Mouse (Mus musculus): ENCODE data around the gene Cyp2s1. TPM values are rescaled to one million over a fixed set of nuclear protein-coding genes. Genes with fewer than 3 reads are reported as not detected.

Gene Cyp2s1
- total and polyA plus RNA-seq, 3 experiments, result 0.04 TPM; not detected in 2

DNA sequence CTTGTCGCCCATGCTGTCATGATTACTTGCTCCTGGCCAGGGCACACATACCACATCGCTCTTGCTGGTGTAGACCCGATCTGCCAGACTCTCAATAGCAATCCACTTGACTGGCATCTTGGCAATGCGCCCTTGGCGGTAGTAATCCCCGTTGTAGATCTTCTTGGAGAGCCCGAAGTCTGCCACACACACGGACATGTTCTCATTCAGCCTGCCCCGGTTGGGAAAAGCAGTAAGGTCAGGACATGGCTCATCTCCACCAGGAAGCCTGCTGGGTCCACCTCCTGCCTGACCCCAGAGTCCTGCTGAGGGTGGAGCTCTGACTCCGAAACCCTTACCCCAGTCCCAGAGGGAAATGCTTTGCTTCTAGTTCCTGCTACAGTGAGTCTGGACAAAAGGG is 55.4 kb downstream of the Cyp2s1 start:
- Histone ChIP-seq H3K9me3 (replicated peaks; ENCODE audit: low read length) (no peaks in the 10 kb centered on the region), H3K4me2 (ENCODE audit: insufficient read depth, low read depth, poor library complexity, severe bottlenecking) (no peak overlapping the region), H3K27ac (ENCODE audit: insufficient read depth, low read depth) (no peak overlapping the region), H3K79me2 (replicated peaks; ENCODE audit: control insufficient read depth, extremely low read depth, insufficient read depth, poor library complexity, severe bottlenecking) (no peaks in the 10 kb centered on the region), H3K36me3 (replicated peaks in 1 of 2; ENCODE audit: control insufficient read depth in 1 of 2, insufficient read depth in 1 of 2, low read length in 1 of 2) (no peaks in the 10 kb centered on the region), H3K9ac (ENCODE audit: insufficient read depth, low read depth) (no peak overlapping the region), H3K27me3 (replicated peaks) (peaks cover 61% of the 10 kb centered on the region), H3K4me1 (ENCODE audit: control insufficient read depth in 1 of 2, insufficient read depth in 2 of 2) (peaks cover 0 to 2% of the 10 kb centered on the region in 2 experiments; a peak in 1 of 4 replicates), H3K4me3 (replicated peaks in 1 of 3; ENCODE audit: low read depth in 2 of 3, low read length in 2 of 3, poor library complexity in 1 of 3) (no peak overlapping the region)
- TF ChIP-seq MAFK (IDR thresholded peaks at IDR 0.05; ENCODE audit: insufficient replicate concordance, low read length) (no peak), JUND (conservative IDR thresholded peaks at IDR 0.05; ENCODE audit: low read depth, low read length) (no peak), POLR2A (IDR thresholded peaks at IDR 0.05; ENCODE audit: low read depth, low read length) (no peak), NELFE (IDR thresholded peaks at IDR 0.05; ENCODE audit: low read depth, low read length) (no peak), GABPA (IDR thresholded peaks at IDR 0.05; ENCODE audit: insufficient replicate concordance, low read depth, low read length) (no peak), USF1 (IDR thresholded peaks at IDR 0.05; ENCODE audit: low read depth, low read length) (no peak), KAT2A (IDR thresholded peaks at IDR 0.05; ENCODE audit: insufficient replicate concordance, low read length) (no peak), IRF4 (IDR thresholded peaks at IDR 0.05; ENCODE audit: low read depth, low read length) (no peak), HCFC1 (IDR thresholded peaks at IDR 0.05; ENCODE audit: low read depth, low read length) (no peak), MXI1 (IDR thresholded peaks at IDR 0.05; ENCODE audit: low read depth, low read length) (no peak), SIN3A (IDR thresholded peaks at IDR 0.05; ENCODE audit: low read length) (no peak), POLR2AphosphoS2 (IDR thresholded peaks at IDR 0.05; ENCODE audit: low read depth, low read length) (no peak), ZC3H11A (IDR thresholded peaks at IDR 0.05; ENCODE audit: low read depth, low read length) (no peak), MYC (IDR thresholded peaks at IDR 0.05; ENCODE audit: low read depth, low read length) (no peak), ZNF384 (IDR thresholded peaks at IDR 0.05; ENCODE audit: low read depth, low read length) (no peak), TCF12 (IDR thresholded peaks at IDR 0.05; ENCODE audit: low read depth, low read length) (no peak), CHD1 (IDR thresholded peaks at IDR 0.05; ENCODE audit: low read depth, low read length) (no peak), CTCF (conservative IDR thresholded peaks at IDR 0.05 in 1 of 2, IDR thresholded peaks at IDR 0.05 in 1 of 2; ENCODE audit: low read depth in 2 of 2, low read length in 2 of 2) (no peak), ETS1 (conservative IDR thresholded peaks at IDR 0.05; ENCODE audit: low read depth, low read length) (no peak)
- in situ Hi-C loops (cut with MboI; ENCODE audit: low pct_ligation_motif_present, low pct_unique_long_range_greater_than_20kb, low sequenced_read_pairs), result no loop called here
- dilution Hi-C loops (cut with MboI; ENCODE audit: extremely low pct_ligation_motif_present, extremely low pct_unique_long_range_greater_than_20kb, low sequenced_read_pairs), result no loop called here
- DNase-seq (ENCODE audit: extremely low read depth), result no peak

DNA sequence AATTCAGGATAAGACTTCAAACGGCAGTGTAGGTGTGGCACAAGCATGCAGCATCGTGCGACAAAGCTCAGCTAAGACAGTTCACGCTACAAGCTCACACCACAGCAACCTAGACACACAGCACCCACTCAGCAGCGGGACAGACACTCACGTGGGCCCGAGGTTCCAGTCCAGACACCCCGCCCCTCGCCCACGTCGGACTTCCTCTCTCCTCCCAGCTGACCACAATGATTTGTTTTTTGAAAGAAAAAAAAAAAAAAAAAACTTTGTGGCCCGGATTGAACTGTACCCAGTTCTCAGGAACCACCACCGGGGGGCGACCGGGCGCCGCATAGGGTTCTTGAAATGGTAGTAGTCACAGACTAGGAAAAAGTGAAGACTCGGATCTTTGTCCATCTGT is 60.7 kb downstream of the Cyp2s1 start:
- H3K79me2 ChIP-seq (replicated peaks; ENCODE audit: control insufficient read depth, extremely low read depth, insufficient read depth, poor library complexity, severe bottlenecking), result peaks cover 35% of the 10 kb centered on the region
- in situ Hi-C loops (cut with MboI; ENCODE audit: low pct_ligation_motif_present, low pct_unique_long_range_greater_than_20kb, low sequenced_read_pairs), result loop anchor here (5.0 kb wide), 1 partner anchor 51 kb away; no protein-coding TSS in a partner anchor
- H3K4me1 ChIP-seq (ENCODE audit: control insufficient read depth in 1 of 2, insufficient read depth in 2 of 2), result peaks cover 5 to 23% of the 10 kb centered on the region in 2 experiments; a peak in 3 of 4 replicates
- H3K9ac ChIP-seq (ENCODE audit: insufficient read depth, low read depth), result peak overlapping the region; percentile 58
- dilution Hi-C loops (cut with MboI; ENCODE audit: extremely low pct_ligation_motif_present, extremely low pct_unique_long_range_greater_than_20kb, low sequenced_read_pairs), result no loop called here
- H3K27ac ChIP-seq (ENCODE audit: insufficient read depth, low read depth), result peak overlapping the region; percentile 78
- H3K4me2 ChIP-seq (ENCODE audit: insufficient read depth, low read depth, poor library complexity, severe bottlenecking), result peak overlapping the region; percentile 89
- peaks cover 0 to 16% of the 10 kb centered on the region in 2 experiments for H3K36me3 ChIP-seq (replicated peaks in 1 of 2; ENCODE audit: control insufficient read depth in 1 of 2, insufficient read depth in 1 of 2, low read length in 1 of 2)
- DNase-seq (ENCODE audit: extremely low read depth), result peak; percentile 92
- H3K27me3 ChIP-seq (replicated peaks), result peaks cover 40% of the 10 kb centered on the region
- no peaks in the 10 kb centered on the region for H3K9me3 ChIP-seq (replicated peaks; ENCODE audit: low read length)
- H3K4me3 ChIP-seq (replicated peaks in 1 of 3; ENCODE audit: low read depth in 2 of 3, low read length in 2 of 3, poor library complexity in 1 of 3), result peak overlapping the region; percentile 66 to 95 (median 66)
- TF ChIP-seq MXI1 (IDR thresholded peaks at IDR 0.05; ENCODE audit: low read depth, low read length) (peak; percentile 97), NRF1 (IDR thresholded peaks at IDR 0.05; ENCODE audit: low read depth, low read length) (peak; percentile 25; the same call in 1 of the 2 replicates), BHLHE40 (IDR thresholded peaks at IDR 0.05; ENCODE audit: low read depth, low read length) (peak; percentile 93), TBP (conservative IDR thresholded peaks at IDR 0.05; ENCODE audit: low read depth, low read length) (peak; percentile 57; the same call in 1 of the 2 replicates), NELFE (IDR thresholded peaks at IDR 0.05; ENCODE audit: low read depth, low read length) (peak; percentile 54; the same call in 1 of the 2 replicates), PAX5 (IDR thresholded peaks at IDR 0.05; ENCODE audit: low read length) (no peak), ZC3H11A (IDR thresholded peaks at IDR 0.05; ENCODE audit: low read depth, low read length) (peak; percentile 28; the same call in 1 of the 2 replicates), CTCF (conservative IDR thresholded peaks at IDR 0.05 in 1 of 2, IDR thresholded peaks at IDR 0.05 in 1 of 2; ENCODE audit: low read depth in 2 of 2, low read length in 2 of 2) (peak; percentile 14 to 97; a peak in 2 of 4 replicates), POLR2AphosphoS2 (IDR thresholded peaks at IDR 0.05; ENCODE audit: low read depth, low read length) (no peak), USF1 (IDR thresholded peaks at IDR 0.05; ENCODE audit: low read depth, low read length) (peak; percentile 73), ZNF384 (IDR thresholded peaks at IDR 0.05; ENCODE audit: low read depth, low read length) (peak; percentile 100), MAZ (IDR thresholded peaks at IDR 0.05; ENCODE audit: low read depth, low read length) (peak; percentile 60; the same call in 1 of the 2 replicates), UBTF (IDR thresholded peaks at IDR 0.05; ENCODE audit: low read depth, low read length) (no peak; the same call in 1 of the 2 replicates), TCF12 (IDR thresholded peaks at IDR 0.05; ENCODE audit: low read depth, low read length) (peak; percentile 58), CHD1 (IDR thresholded peaks at IDR 0.05; ENCODE audit: low read depth, low read length) (no peak), ELF1 (IDR thresholded peaks at IDR 0.05; ENCODE audit: low read depth, low read length) (peak; percentile 75), E2F4 (IDR thresholded peaks at IDR 0.05; ENCODE audit: insufficient replicate concordance, low read depth, low read length) (no peak), GABPA (IDR thresholded peaks at IDR 0.05; ENCODE audit: insufficient replicate concordance, low read depth, low read length) (no peak), RCOR1 (conservative IDR thresholded peaks at IDR 0.05; ENCODE audit: low read depth, low read length) (no peak), MAFK (IDR thresholded peaks at IDR 0.05; ENCODE audit: insufficient replicate concordance, low read length) (no peak), MAX (IDR thresholded peaks at IDR 0.05; ENCODE audit: low read length) (peak; percentile 90), JUND (conservative IDR thresholded peaks at IDR 0.05; ENCODE audit: low read depth, low read length) (peak; percentile 29; the same call in 1 of the 2 replicates), JUN (IDR thresholded peaks at IDR 0.05; ENCODE audit: insufficient read depth, low read depth, low read length) (no peak)
